Mouse (Mus musculus) granulocyte monocyte progenitor cell, adult 5-6 weeks (primary cell): ENCODE results near the gene A930009A15Rik. TPM values are rescaled to one million over a fixed set of nuclear protein-coding genes. Genes with fewer than 3 reads are reported as not detected.

Source experiments
- ATAC-seq: replicated peaks from 2 replicates; pipeline ENCODE4 v1.8.0; 2016; ENCODE audit warnings: mild to moderate bottlenecking, moderate TSS enrichment, inconsistent platforms; ENCODE audit not compliant: poor library complexity, severe bottlenecking
- total RNA-seq, 2 experiments: library from RNA; stranded (forward) in 1 of 2; stranded (reverse) in 1 of 2; fragments of 200-712, 200-1000 nt in 1 of 2; fragments of >200 nt in 1 of 2; fragmentation: Nextera tagmentation in 1 of 2; gene quantifications; 2 replicates each; pipeline ENCODE4 v1.2.3; 2014 to 2017

The A930009A15Rik gene
- not detected in 2 replicates for total RNA-seq (2014; fragmentation: Nextera tagmentation)
- not detected in 2 replicates for total RNA-seq (2017)

- ATAC-seq = no peak
Measured at GRCm38 (mm10) chr10:115569712-115570491, at the start of gene A930009A15Rik. TSS of gene A930009A15Rik (plus strand) at chr10:115569986.

GRCm38 (mm10) chr10:115520200-115521080, 49.3 kb upstream of the A930009A15Rik start:
- ATAC-seq = no peak

- no peak for ATAC-seq
Measured at GRCm38 (mm10) chr10:115521081-115521451, 48.7 kb upstream of the A930009A15Rik start.

GRCm38 (mm10) chr10:115528892-115529291, 40.9 kb upstream of the A930009A15Rik start:
- no peak for ATAC-seq

- no peak for ATAC-seq
Measured at GRCm38 (mm10) chr10:115529768-115530167, 40.0 kb upstream of the A930009A15Rik start.

GRCm38 (mm10) chr10:115530746-115531145, 39.0 kb upstream of the A930009A15Rik start:
- peak; percentile 42 for ATAC-seq

- ATAC-seq = no peak
Measured at GRCm38 (mm10) chr10:115542917-115543316, 26.9 kb upstream of the A930009A15Rik start.

- no peak for ATAC-seq
Measured at GRCm38 (mm10) chr10:115550253-115550652, 19.5 kb upstream of the A930009A15Rik start.

- no peak for ATAC-seq
Measured at GRCm38 (mm10) chr10:115551069-115551468, 18.7 kb upstream of the A930009A15Rik start.

GRCm38 (mm10) chr10:115553352-115554113, 16.3 kb upstream of the A930009A15Rik start:
- ATAC-seq = no peak

- ATAC-seq = no peak
Measured at GRCm38 (mm10) chr10:115555191-115555765, 14.5 kb upstream of the A930009A15Rik start.

GRCm38 (mm10) chr10:115556738-115557242, 13.0 kb upstream of the A930009A15Rik start:
- ATAC-seq = no peak

- no peak for ATAC-seq
Measured at GRCm38 (mm10) chr10:115561136-115561880, 8.5 kb upstream of the A930009A15Rik start.

GRCm38 (mm10) chr10:115562911-115563686, 6.7 kb upstream of the A930009A15Rik start:
- ATAC-seq = no peak

GRCm38 (mm10) chr10:115563961-115564360, 5.8 kb upstream of the A930009A15Rik start:
- ATAC-seq = no peak

GRCm38 (mm10) chr10:115570577-115570976, 791 bp downstream of the A930009A15Rik start:
- ATAC-seq = no peak

GRCm38 (mm10) chr10:115571317-115571716, 1.5 kb downstream of the A930009A15Rik start:
- no peak for ATAC-seq

- ATAC-seq = no peak
Measured at GRCm38 (mm10) chr10:115571734-115572440, 2.1 kb downstream of the A930009A15Rik start.
